Mouse (Mus musculus): ENCODE data around the gene A730015C16Rik. TPM values are rescaled to one million over a fixed set of nuclear protein-coding genes. Genes with fewer than 3 reads are reported as not detected.

A730015C16Rik gene
- polyA plus RNA-seq, 1 experiment = not detected

DNA sequence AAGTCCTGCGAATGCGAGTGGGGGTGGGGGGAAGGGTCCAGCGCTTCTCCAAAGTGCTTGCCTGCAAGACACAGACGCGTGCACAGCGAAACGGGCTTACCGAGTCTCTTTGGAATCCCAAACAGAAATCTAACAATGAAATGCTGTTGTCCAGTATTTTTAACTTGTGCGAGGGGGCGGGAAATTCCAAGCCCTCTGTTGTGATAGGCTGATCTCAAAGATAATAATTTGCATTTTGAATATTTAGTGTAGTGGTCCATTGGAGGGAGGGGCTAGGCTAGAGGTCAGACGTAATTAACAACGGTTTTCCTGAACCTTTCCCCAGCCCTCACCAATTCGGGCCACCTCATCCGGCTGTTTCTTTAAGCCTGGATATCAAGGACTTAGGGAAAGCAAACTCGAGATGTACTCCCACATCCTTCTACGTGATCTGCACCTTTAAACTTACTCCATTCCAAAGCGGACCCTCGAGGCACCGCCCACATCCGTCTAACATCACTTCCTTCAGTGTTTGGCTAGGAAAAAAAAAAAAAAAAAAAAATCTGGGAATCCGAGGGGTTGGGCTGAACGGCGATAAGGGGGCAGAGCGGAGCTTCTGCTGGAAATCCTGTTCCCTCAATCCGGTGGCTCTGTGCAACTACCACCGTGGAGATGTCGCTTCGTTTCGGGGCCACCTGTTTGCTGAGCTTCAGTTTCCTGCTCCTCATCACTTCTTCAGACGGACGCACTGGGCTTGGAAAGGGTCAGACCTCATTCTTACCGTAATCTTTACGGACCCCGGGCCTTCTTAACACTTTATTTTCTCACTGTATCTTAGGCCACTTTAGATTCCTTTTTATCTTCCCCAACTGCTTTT is 14.1 kb downstream of the A730015C16Rik start, which contains the start of gene Txndc12:
Txndc12 (plus strand) TSS at position 487 of the 856 bp plus-strand sequence.
- H3K4me1 ChIP-seq (ENCODE audit: control insufficient read depth, insufficient read depth, low read length) = no peaks in the 10 kb centered on the region
- H3K27ac ChIP-seq (ENCODE audit: control insufficient read depth, insufficient read depth, low read depth, low read length, poor library complexity) = peak within 1 kb of the TSS; percentile 87
- H3K4me3 ChIP-seq (replicated peaks; ENCODE audit: control insufficient read depth, low read depth, low read length) = peak within 1 kb of the TSS; percentile 83
- WGBS = under 1% methylated on average over 34 of the region's 34 CpGs
- TF ChIP-seq POLR2A (IDR thresholded peaks at IDR 0.05; ENCODE audit: borderline replicate concordance, control insufficient read depth, low read depth, low read length) = no peak
- no peak for TF ChIP-seq CTCF (IDR thresholded peaks at IDR 0.05; ENCODE audit: control insufficient read depth, insufficient read depth, low read length)

DNA sequence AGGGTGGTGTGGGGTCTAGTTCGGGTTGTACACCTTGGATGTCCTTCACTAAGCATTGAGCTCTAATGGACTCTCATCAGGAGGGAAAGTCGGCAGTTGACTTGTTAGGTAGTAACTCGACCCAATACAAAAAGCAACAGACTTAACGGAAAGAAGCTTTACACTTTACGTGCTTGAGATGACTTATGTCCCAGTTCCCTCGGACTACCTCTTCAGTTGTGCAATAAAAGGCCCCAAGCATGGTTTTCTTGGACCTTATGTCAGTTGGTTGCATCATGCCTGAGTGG is 14.6 kb downstream of the A730015C16Rik start:
- H3K4me1 ChIP-seq (ENCODE audit: control insufficient read depth, insufficient read depth, low read length) = no peaks in the 10 kb centered on the region
- peak overlapping the region; percentile 87 for H3K27ac ChIP-seq (ENCODE audit: control insufficient read depth, insufficient read depth, low read depth, low read length, poor library complexity)
- under 1% methylated on average over 6 of the region's 6 CpGs for WGBS
- TF ChIP-seq POLR2A (IDR thresholded peaks at IDR 0.05; ENCODE audit: borderline replicate concordance, control insufficient read depth, low read depth, low read length) (no peak), CTCF (IDR thresholded peaks at IDR 0.05; ENCODE audit: control insufficient read depth, insufficient read depth, low read length) (no peak)
- peak overlapping the region; percentile 83 for H3K4me3 ChIP-seq (replicated peaks; ENCODE audit: control insufficient read depth, low read depth, low read length)

DNA sequence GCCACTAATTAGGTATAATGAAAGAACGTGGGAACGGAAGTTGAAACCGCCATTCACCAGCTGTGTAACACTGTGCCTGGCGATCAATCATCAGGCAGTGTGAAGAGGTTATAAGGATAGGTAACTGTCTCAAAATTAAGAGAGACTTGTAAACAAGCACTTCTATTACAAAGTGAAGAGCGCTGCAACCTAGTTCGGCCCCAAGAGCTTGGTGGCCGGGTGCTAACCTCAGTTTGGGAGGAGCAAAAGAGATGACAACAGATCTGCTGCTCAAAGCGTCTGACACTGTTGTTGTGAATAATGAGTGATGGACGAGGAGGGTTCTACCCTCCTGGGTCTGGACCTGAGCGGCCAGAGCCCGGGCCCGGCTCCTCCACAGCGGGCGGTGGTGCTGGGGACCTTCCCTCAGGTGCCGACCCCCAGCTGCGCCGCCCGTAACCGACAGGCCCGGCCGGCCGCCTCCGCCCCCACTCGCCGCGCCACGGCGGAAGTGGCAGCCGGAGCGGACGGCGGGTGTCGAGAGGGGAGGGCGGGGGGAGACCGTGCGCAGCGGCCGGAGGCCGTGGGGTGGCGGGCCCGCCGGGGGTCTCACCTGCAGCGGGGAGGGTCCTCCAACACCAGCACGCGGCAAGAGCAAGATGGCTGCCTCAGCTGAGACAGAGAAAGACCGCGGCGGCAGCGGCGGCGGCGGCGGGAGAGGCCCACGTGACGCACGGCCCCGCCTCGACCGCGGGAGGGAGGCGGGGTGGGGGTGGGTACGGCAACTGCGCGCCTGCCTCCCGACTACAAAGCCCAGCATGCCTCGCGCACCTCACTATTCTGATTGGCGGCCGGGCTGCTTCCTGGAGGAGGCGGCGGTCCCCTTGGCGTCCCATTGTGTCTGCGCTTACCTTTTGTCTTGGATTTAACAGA is 15.2 kb downstream of the A730015C16Rik start, which contains the start of gene Btf3l4:
Btf3l4 (minus strand) TSS at position 699 of the 912 bp plus-strand sequence.
- TF ChIP-seq CTCF (IDR thresholded peaks at IDR 0.05; ENCODE audit: control insufficient read depth, insufficient read depth, low read length) = no peak
- TF ChIP-seq POLR2A (IDR thresholded peaks at IDR 0.05; ENCODE audit: borderline replicate concordance, control insufficient read depth, low read depth, low read length) = peak; percentile 44; the same call in 1 of the 2 replicates

DNA sequence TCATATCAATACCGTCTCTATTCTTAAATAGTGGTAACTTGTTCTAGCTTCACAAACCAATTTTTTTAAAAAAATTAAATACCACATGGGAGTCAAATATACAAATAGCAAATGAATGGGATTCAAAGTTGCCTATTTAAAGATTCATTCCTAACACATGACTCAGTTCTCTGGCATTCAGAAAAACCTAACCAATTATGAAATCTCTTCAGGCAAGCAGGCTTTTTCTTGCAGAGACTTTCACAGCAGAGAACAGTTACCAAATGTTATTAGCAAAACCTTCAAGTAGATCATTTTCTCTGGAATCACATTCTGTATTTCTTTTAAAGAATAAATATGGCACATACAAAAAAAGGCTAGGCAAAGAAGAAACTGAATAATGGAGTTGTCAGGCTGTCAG is 17.7 kb downstream of the A730015C16Rik start:
- H3K4me3 ChIP-seq (replicated peaks; ENCODE audit: control insufficient read depth, low read depth, low read length) = no peak overlapping the region
- TF ChIP-seq POLR2A (IDR thresholded peaks at IDR 0.05; ENCODE audit: borderline replicate concordance, control insufficient read depth, low read depth, low read length) (no peak), CTCF (IDR thresholded peaks at IDR 0.05; ENCODE audit: control insufficient read depth, insufficient read depth, low read length) (no peak)
- 92% methylated on average over 1 of the region's 1 CpGs for WGBS
- H3K4me1 ChIP-seq (ENCODE audit: control insufficient read depth, insufficient read depth, low read length) = no peaks in the 10 kb centered on the region
- no peak overlapping the region for H3K27ac ChIP-seq (ENCODE audit: control insufficient read depth, insufficient read depth, low read depth, low read length, poor library complexity)

More for the DNA sequence above, 15.2 kb downstream of the A730015C16Rik start, which contains the start of gene Btf3l4:
- H3K4me1 ChIP-seq (ENCODE audit: control insufficient read depth, insufficient read depth, low read length) = no peaks in the 10 kb centered on the region
- WGBS = under 1% methylated on average over 72 of the region's 73 CpGs
- H3K27ac ChIP-seq (ENCODE audit: control insufficient read depth, insufficient read depth, low read depth, low read length, poor library complexity) = peak within 1 kb of the TSS; percentile 87
- H3K4me3 ChIP-seq (replicated peaks; ENCODE audit: control insufficient read depth, low read depth, low read length) = peak within 1 kb of the TSS; percentile 83

DNA sequence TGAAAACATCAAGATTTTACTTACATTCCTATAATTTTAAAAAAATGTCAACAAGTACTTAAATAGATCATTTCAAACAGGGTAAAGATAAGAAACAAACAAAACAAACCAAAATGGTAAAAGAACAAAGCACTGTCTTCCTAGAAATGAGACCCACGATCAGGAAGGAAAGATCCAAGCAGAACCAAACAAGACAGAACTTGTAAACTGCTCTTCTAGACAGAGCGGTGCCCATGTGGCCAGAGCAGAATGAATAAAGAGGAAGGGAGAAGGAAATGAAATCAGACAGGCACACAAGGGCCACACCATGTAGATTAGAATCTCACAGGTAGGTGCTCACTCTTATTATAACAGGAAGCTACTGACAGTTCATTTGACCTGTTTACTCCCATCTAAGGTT is 21.8 kb downstream of the A730015C16Rik start:
- WGBS = 84% methylated on average over 2 of the region's 2 CpGs
- TF ChIP-seq CTCF (IDR thresholded peaks at IDR 0.05; ENCODE audit: control insufficient read depth, insufficient read depth, low read length) (no peak), POLR2A (IDR thresholded peaks at IDR 0.05; ENCODE audit: borderline replicate concordance, control insufficient read depth, low read depth, low read length) (no peak)
- Histone ChIP-seq H3K4me3 (replicated peaks; ENCODE audit: control insufficient read depth, low read depth, low read length) (no peak overlapping the region), H3K4me1 (ENCODE audit: control insufficient read depth, insufficient read depth, low read length) (no peaks in the 10 kb centered on the region), H3K27ac (ENCODE audit: control insufficient read depth, insufficient read depth, low read depth, low read length, poor library complexity) (no peak overlapping the region)

DNA sequence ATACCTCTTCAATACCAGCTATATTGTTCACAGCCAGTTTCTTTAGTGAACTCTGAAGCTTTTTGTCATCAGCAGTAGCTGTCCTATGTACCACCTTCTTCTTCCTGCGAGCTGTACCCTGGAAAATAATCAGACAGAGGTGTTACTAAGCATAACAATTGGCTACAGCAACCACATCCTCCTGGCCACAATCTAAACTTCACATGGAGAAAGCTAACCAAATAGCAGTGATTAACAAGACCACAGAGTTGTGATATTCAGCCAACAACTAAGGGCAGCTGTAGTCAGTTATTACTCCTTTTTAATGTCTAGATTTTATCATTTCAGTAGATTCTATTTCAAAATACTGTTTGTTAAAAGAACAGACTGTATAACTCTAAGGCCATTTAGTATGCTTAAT is 22.3 kb downstream of the A730015C16Rik start:
- 55% methylated on average over 1 of the region's 1 CpGs for WGBS
- Histone ChIP-seq H3K4me3 (replicated peaks; ENCODE audit: control insufficient read depth, low read depth, low read length) (no peak overlapping the region), H3K27ac (ENCODE audit: control insufficient read depth, insufficient read depth, low read depth, low read length, poor library complexity) (no peak overlapping the region), H3K4me1 (ENCODE audit: control insufficient read depth, insufficient read depth, low read length) (no peaks in the 10 kb centered on the region)
- no peak for TF ChIP-seq POLR2A (IDR thresholded peaks at IDR 0.05; ENCODE audit: borderline replicate concordance, control insufficient read depth, low read depth, low read length)
- no peak for TF ChIP-seq CTCF (IDR thresholded peaks at IDR 0.05; ENCODE audit: control insufficient read depth, insufficient read depth, low read length)

DNA sequence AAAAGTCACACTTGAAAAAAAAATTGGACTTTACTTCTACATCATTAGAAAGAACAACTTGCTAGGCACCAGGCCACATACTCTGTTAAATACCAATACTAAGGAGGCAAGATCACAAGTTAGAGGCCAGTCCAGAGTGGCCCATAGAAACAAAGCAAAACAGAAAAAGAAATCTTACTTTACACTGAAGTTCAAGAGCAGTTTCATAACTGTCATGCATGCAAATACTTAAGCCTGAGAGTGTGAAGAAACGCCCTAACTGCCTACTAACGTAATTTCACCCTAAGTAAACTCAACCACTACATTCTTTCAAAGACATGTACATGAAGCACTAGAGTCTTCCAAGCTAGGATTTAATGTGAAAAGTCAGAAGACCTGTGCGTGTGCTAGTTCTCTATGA is 22.7 kb downstream of the A730015C16Rik start:
- TF ChIP-seq CTCF (IDR thresholded peaks at IDR 0.05; ENCODE audit: control insufficient read depth, insufficient read depth, low read length) (no peak), POLR2A (IDR thresholded peaks at IDR 0.05; ENCODE audit: borderline replicate concordance, control insufficient read depth, low read depth, low read length) (no peak)
- Histone ChIP-seq H3K4me1 (ENCODE audit: control insufficient read depth, insufficient read depth, low read length) (no peaks in the 10 kb centered on the region), H3K4me3 (replicated peaks; ENCODE audit: control insufficient read depth, low read depth, low read length) (no peak overlapping the region), H3K27ac (ENCODE audit: control insufficient read depth, insufficient read depth, low read depth, low read length, poor library complexity) (no peak overlapping the region)
- 88% methylated on average over 3 of the region's 3 CpGs for WGBS

DNA sequence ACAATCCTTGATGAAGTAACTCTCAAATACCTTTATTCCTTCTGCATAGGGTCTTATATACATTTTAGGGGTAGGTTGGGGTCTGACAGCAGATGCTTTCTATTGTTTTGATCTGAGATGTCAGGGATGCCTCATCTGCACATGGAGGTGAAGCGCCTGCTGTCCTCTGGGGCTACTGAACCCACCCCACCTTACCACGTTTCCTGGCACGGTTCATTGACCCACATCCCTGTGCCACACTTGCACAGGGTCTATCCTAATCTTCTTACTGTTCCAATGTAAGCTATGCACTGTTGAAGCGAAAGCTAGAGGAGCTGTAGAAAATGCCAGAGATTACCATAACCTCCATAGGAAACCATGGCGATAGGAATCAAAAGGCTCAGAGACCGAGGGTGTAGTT is 36.9 kb downstream of the A730015C16Rik start:
- Histone ChIP-seq H3K4me1 (ENCODE audit: control insufficient read depth, insufficient read depth, low read length) (no peaks in the 10 kb centered on the region), H3K4me3 (replicated peaks; ENCODE audit: control insufficient read depth, low read depth, low read length) (no peak overlapping the region), H3K27ac (ENCODE audit: control insufficient read depth, insufficient read depth, low read depth, low read length, poor library complexity) (no peak overlapping the region)
- TF ChIP-seq POLR2A (IDR thresholded peaks at IDR 0.05; ENCODE audit: borderline replicate concordance, control insufficient read depth, low read depth, low read length) (no peak), CTCF (IDR thresholded peaks at IDR 0.05; ENCODE audit: control insufficient read depth, insufficient read depth, low read length) (no peak)
- whole genome bisulfite sequencing = 76% methylated on average over 6 of the region's 6 CpGs
